Mouse (Mus musculus) kidney, adult 2 months (tissue): Measurements from ENCODE around the gene Slc22a3.

ENCODE experiments used
- CTCF ChIP-seq: fragments of 200-500 bp; conservative IDR thresholded peaks from 2 replicates; pipeline ENCODE4 v1.5.1; 2011; ENCODE audit warnings: low read depth, mild to moderate bottlenecking, control low read depth, low read length, moderate library complexity, mixed read lengths; ENCODE audit not compliant: insufficient read depth, insufficient read length
- POLR2A ChIP-seq: fragments of 200-500 bp; IDR thresholded peaks from one replicate; pipeline ENCODE4 v1.6.1; 2011; ENCODE audit warnings: low read depth, low read length, control low read depth

DNA sequence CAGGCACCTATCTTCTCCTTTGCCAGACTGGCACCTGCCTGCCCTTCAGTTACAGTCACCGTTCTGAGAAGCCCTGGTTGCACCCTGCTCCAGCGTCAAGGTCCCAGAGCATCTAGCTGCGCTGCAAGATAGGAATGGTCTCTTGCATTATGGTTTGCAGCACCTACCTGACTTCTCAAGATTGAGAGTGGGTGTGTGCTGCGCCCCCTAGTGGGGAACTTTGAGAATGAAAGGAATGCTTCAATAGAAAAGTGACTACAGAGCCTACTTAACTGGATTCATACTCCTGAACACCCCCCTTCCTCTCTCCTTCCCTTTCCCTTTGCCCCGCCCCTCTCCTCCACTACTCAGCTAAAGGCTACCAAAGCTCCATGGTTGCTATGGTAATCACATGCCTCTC, 24.6 kb upstream of the Slc22a3 start:
- no peak for TF ChIP-seq POLR2A
- peak; percentile 60 for TF ChIP-seq CTCF
